Mouse (Mus musculus) telencephalon, adult 2 months (tissue): ENCODE data around the gene Smurf2.

Experiments used
- DNase-seq: peaks from one replicate; pipeline ENCODE4 v3.0.0-alpha.2; 2011; ENCODE audit warnings: low read depth, low spot score

The Smurf2 gene

GRCm38 (mm10) chr11:106778589-106779387 is 141.7 kb downstream of the Smurf2 start:
- no peak for DNase-seq

GRCm38 (mm10) chr11:106778132-106778531 is 142.4 kb downstream of the Smurf2 start:
- DNase-seq: no peak

- no peak for DNase-seq
Measured at GRCm38 (mm10) chr11:106777395-106777794, 143.1 kb downstream of the Smurf2 start.

DNA sequence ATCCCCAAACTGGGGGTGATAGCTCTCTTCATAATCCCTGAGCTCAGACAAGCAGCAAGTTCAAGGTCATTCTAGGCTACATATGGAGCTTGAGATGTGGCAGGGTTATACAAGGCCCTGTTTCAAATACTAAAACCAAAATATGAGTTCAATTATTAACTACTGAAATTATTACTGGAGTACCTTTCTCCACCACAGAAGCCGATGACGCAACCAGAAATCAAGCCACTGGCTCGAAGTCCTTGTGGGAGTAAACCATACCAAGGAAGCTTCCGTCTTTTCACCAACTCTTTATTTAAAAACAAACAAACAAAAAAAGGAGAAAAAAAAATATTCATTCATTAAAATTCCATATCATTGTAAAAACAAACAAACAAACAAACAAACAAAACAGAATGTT is 143.6 kb downstream of the Smurf2 start:
- DNase-seq: no peak

DNA sequence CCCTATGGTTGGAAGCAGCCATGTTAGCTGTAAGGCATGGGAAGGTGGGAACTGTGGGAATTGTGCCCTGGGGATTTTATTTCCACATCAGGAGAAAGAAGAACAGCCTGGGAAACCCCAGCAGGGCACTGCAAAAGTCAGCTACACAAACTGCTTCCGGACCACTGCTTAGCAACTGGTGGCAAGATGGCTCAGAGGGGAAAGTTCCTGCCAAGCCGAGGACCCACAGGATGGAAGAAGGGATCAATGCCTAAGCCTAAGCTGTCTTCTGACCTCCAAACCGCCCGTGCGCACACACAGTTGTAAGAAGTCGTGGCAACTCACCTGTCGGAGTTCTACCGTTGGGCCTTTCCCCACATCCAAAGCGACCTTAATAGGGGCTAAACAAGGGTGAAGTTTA is 147.5 kb downstream of the Smurf2 start:
- DNase-seq: no peak

GRCm38 (mm10) chr11:106770195-106770974 is 150.1 kb downstream of the Smurf2 start:
- DNase-seq: no peak
